Mouse (Mus musculus) cerebellum, postnatal 4 days (tissue): Measurements from ENCODE around the gene Sparc.

ENCODE experiments used
- DNase-seq, 2 experiments: peaks; one replicate each; pipeline ENCODE4 v3.0.0; 2022; ENCODE audit warnings: low spot score in 2 of 2, mixed read lengths in 1 of 2

Sparc gene

DNA sequence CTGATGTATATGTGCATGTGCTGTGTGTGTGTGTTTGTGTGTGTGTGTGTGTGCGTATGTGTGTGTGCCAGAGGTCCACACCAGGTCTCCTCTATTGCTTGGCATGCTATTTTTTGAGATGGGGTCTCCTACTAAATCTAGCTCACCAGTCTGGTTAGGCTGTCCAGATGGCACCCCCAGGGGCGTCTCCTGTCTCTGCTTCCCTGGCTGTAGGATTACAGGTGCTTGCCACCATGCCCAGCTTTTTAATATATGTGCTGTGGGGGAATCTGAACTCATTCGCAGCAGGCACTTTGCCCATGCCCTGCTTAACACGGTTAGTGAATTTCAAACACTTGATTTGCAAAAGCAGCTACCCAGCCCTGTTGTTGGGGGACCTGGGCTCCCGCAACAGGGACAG is 57.1 kb downstream of the Sparc start:
- DNase-seq: no peak

DNA sequence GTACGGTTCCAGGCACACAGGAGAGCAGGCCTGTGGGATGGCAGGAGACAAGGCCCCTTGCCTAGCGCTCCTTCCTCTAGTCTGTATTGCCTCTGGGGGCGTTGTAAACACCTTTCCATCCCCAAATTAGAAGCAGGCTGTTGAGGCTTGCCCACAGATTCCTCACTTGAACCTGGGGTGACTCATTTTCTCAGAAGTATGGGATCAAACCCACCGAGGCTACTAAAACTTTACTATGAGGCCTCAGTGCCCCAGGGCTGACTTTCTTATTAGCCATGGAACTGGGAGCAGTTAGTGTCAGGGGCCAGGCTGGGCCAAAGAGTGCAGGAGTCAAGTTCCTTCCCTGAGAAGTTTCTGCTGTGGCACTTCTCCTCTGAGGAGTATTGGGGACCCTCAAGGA is 57.7 kb downstream of the Sparc start:
- DNase-seq: no peak

GRCm38 (mm10) chr11:55364662-55365061 is 58.3 kb downstream of the Sparc start:
- DNase-seq: no peak

DNA sequence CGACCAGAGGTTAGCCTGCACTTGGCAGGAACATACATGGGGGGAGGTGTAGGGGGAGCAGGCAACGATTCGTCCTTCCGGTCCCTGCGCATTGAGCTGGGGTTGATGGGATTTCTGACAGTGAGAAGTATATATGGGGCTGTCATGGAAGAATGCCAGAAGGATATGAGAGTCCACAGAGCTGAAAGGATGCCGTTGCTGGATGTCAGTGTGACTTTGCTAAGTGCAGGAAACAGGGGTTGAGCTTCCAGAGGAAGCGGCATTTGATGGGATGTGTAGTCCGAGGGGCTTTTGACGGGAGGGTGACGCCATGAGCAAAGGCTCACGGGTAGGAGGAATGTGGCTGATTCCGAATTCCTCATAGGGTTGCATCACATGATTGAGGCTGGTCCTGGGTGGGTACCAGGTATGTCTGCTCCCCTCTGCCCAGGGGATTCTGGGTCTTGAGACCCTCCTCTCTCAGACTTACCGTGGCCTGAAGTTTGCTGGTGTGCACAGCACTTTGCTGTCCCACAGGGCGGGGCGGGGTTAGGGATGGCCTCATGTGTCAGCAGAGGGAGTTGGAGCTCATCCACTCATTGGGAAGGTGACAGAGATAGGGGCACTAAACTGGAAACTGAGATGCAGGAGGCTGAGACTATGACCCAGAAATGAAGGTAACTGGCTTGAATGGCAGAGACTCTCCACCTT is 64.7 kb downstream of the Sparc start:
- no peak for DNase-seq

GRCm38 (mm10) chr11:55356846-55357245 is 66.1 kb downstream of the Sparc start:
- no peak for DNase-seq
